ENCODE assay signal across 8 mouse cellular contexts in genomic region chr13:60737632-60738324, GRCm38 (mm10). TPM values are rescaled to one million over a fixed set of nuclear protein-coding genes. Genes with fewer than 3 reads are reported as not detected.
DNase-seq lines count a peak whose midpoint lies in the region; ATAC-seq and TF ChIP-seq lines count a peak whose summit lies in the region.

No protein-coding gene starts in this region.

- no peaks in the 10 kb centered on the region; the same call in 1 of the 2 replicates for H3K4me1 ChIP-seq in intestine, postnatal 0 days (replicated peaks; ENCODE audit: control insufficient read depth, insufficient read depth, low read length)
- peaks cover 30% of the 10 kb centered on the region for H3K4me1 ChIP-seq in liver, embryonic 11.5 days (replicated peaks; ENCODE audit: control insufficient read depth, insufficient read depth, low read length)

- 0 out of 2 replicates have a peak overlapping the region, but pooled peaks have one; percentile 20 for H3K4me3 ChIP-seq in intestine, postnatal 0 days (ENCODE audit: low read depth, low read length)
- no peak overlapping the region for H3K4me3 ChIP-seq in liver, embryonic 11.5 days (ENCODE audit: low read depth, low read length)

- peak; percentile 73 for DNase-seq in layer of hippocampus, adult 11-12 months (ENCODE audit: low spot score)
- no peak for DNase-seq in layer of hippocampus, postnatal 25 days (ENCODE audit: extremely low spot score in 1 of 2, low spot score in 1 of 2)
- peak; percentile 69 for DNase-seq in embryo, embryonic 11.5 days (ENCODE audit: low read depth, low spot score)
- DNase-seq in heart, adult 18-20 months: peak; percentile 91 to 96
- DNase-seq in liver, embryonic 11.5 days (ENCODE audit: low spot score): peak; percentile 79
- peak; percentile 74 to 76 for DNase-seq in monocyte, adult 2 months (ENCODE audit: low read depth in 1 of 2, low spot score in 2 of 2)
- peak; percentile 82 to 88 for DNase-seq in spleen, postnatal 4 days (ENCODE audit: low spot score in 2 of 2)

- H3K27me3 ChIP-seq in intestine, postnatal 0 days (replicated peaks; ENCODE audit: control insufficient read depth, insufficient read depth, low read length): no peaks in the 10 kb centered on the region
- H3K27me3 ChIP-seq in liver, embryonic 11.5 days (replicated peaks; ENCODE audit: control insufficient read depth, insufficient read depth, low read length): no peaks in the 10 kb centered on the region

- no peaks in the 10 kb centered on the region for H3K9me3 ChIP-seq in intestine, postnatal 0 days (ENCODE audit: control insufficient read depth)
- H3K9me3 ChIP-seq in liver, embryonic 11.5 days (ENCODE audit: control insufficient read depth, low read length): no peaks in the 10 kb centered on the region

- peak overlapping the region; percentile 52 for H3K27ac ChIP-seq in intestine, postnatal 0 days (ENCODE audit: low read depth, low read length)
- H3K27ac ChIP-seq in liver, embryonic 11.5 days (ENCODE audit: low read depth, low read length): peak overlapping the region; percentile 72

- no peaks in the 10 kb centered on the region for H3K36me3 ChIP-seq in intestine, postnatal 0 days (ENCODE audit: control insufficient read depth, insufficient read depth)
- H3K36me3 ChIP-seq in liver, embryonic 11.5 days (ENCODE audit: control insufficient read depth, insufficient read depth, low read length): 0 out of 2 replicates have a peak, but pooled peaks cover 2% of the 10 kb centered on the region

- 14% methylated on average over 9 of the region's 9 CpGs for WGBS in intestine, postnatal 0 days
- 16% methylated on average over 9 of the region's 9 CpGs for WGBS in liver, embryonic 11.5 days

- no peak overlapping the region for H3K9ac ChIP-seq in intestine, postnatal 0 days (ENCODE audit: low read depth, low read length)
- no peak overlapping the region for H3K9ac ChIP-seq in liver, embryonic 11.5 days (ENCODE audit: low read depth, low read length)

- peak overlapping the region; percentile 57 for H3K4me2 ChIP-seq in intestine, postnatal 0 days (replicated peaks; ENCODE audit: low read depth)
- H3K4me2 ChIP-seq in liver, embryonic 11.5 days: peak overlapping the region; percentile 67

- no peak for TF ChIP-seq CTCF in intestine, postnatal 0 days (IDR thresholded peaks at IDR 0.05; ENCODE audit: low read depth)

- peak; percentile 52; the same call in 1 of the 2 replicates for ATAC-seq in intestine, postnatal 0 days
- peak; percentile 81 for ATAC-seq in liver, embryonic 11.5 days (replicated peaks; ENCODE audit: low FRiP score)

RNA-seq across cellular contexts. Expression of gene BC051665, which starts 48.4 kb away (rescaled TPM):
- total RNA-seq in layer of hippocampus, postnatal 25 days (2021): not detected
- total RNA-seq in heart, adult 18-20 months (2021): not detected
- not detected in 2 replicates for polyA plus RNA-seq in intestine, postnatal 0 days (2015; fragmentation: Nextera tagmentation; extraction: Ambion mirVana)
- not detected in 2 replicates for polyA plus RNA-seq in liver, embryonic 11.5 days (2014; fragmentation: Nextera tagmentation; extraction: Ambion mirVana)

Comparison
In these comparisons a context has a peak if more than half of its experiments do, and no peak if none do; other contexts are left out.
1. DNase-seq: peak in layer of hippocampus, adult 11-12 months (single experiment), embryo, embryonic 11.5 days (single experiment), heart, adult 18-20 months (2 of 2), liver, embryonic 11.5 days (single experiment), monocyte, adult 2 months (2 of 2) and spleen, postnatal 4 days (2 of 2); none in layer of hippocampus, postnatal 25 days (0 of 2).